Mouse (Mus musculus): ENCODE results near the gene Fpr1. TPM values are rescaled to one million over a fixed set of nuclear protein-coding genes. Genes with fewer than 3 reads are reported as not detected.

Fpr1 gene
- polyA plus RNA-seq, 1 experiment from 2014 or later = 0.30 TPM

DNA sequence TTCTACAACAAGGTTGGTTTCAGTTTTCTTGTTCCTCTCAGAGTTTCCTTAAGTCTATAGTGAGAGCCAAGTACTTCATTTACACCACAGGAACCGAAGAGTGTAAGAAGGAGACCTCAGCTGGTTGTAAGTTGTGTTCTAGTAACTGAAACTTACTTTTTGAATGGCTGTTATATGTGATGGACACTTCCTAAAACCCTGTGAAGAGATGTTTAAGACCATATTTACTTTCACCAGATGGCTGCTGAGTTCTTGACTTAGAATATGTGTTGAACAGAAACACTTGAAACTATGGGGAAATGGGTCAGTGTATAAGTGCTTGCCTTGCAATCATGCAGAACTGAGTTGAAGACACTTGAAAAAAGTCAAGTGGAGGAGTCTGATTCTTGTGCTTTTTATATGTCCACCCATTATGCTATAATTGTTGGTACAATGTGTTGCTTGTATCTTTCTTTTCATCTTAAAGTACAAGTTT is 4.1 kb upstream of the Fpr1 start, which contains the start of the genes Fpr2 and Fpr3:
Gene Fpr2 (plus strand): TSS at position 51 of the 475 bp plus-strand sequence.
Gene Fpr3 (plus strand): TSS at position 79 of the 475 bp plus-strand sequence.
- WGBS = 50% methylated on average over 1 of the region's 1 CpGs
- H3K4me2 ChIP-seq (ENCODE audit: low read length) = no peak within 1 kb of the TSS
- H3K36me3 ChIP-seq (ENCODE audit: control insufficient read depth, insufficient read depth, low read length) = no peaks in the 10 kb centered on the region
- H3K27me3 ChIP-seq (replicated peaks; ENCODE audit: control insufficient read depth, insufficient read depth, low read length) = no peaks in the 10 kb centered on the region
- ATAC-seq = no peak
- no peaks in the 10 kb centered on the region for H3K9me3 ChIP-seq (ENCODE audit: control insufficient read depth, low read length)
- no peak within 1 kb of the TSS for H3K4me3 ChIP-seq (ENCODE audit: low read length)
- H3K9ac ChIP-seq (ENCODE audit: low read depth, low read length) = no peak within 1 kb of the TSS
- no peaks in the 10 kb centered on the region for H3K4me1 ChIP-seq (ENCODE audit: control insufficient read depth, insufficient read depth, low read depth, low read length)
- no peak within 1 kb of the TSS for H3K27ac ChIP-seq (ENCODE audit: low read depth, low read length)

DNA sequence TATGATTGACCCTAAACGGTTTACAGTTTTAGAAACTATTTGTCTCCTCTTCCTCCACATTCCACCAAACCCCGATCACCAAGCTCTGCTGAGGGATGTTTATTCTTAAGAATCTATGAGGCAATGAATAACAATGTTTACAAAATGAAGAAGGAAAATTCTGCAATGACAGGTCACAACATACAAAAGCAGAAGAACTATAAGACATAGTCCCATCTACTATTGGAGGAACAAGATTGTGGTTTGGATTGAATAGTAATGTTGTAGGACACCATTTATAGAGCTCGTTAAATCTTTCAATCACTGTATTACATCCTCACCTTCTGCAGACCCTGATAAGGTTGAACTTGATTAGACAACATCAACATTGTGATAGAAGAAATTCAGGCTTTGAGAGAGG is 1.1 kb downstream of the Fpr1 start:
- H3K27me3 ChIP-seq (replicated peaks; ENCODE audit: control insufficient read depth, insufficient read depth, low read length) = no peaks in the 10 kb centered on the region
- H3K27ac ChIP-seq (ENCODE audit: low read depth, low read length) = no peak overlapping the region
- no peak overlapping the region for H3K4me2 ChIP-seq (ENCODE audit: low read length)
- H3K4me3 ChIP-seq (ENCODE audit: low read length) = no peak overlapping the region
- no peak overlapping the region for H3K9ac ChIP-seq (ENCODE audit: low read depth, low read length)
- no peaks in the 10 kb centered on the region for H3K9me3 ChIP-seq (ENCODE audit: control insufficient read depth, low read length)
- no peaks in the 10 kb centered on the region for H3K4me1 ChIP-seq (ENCODE audit: control insufficient read depth, insufficient read depth, low read depth, low read length)
- ATAC-seq = no peak
- 88% methylated on average over 3 of the region's 3 CpGs for WGBS
- no peaks in the 10 kb centered on the region for H3K36me3 ChIP-seq (ENCODE audit: control insufficient read depth, insufficient read depth, low read length)

DNA sequence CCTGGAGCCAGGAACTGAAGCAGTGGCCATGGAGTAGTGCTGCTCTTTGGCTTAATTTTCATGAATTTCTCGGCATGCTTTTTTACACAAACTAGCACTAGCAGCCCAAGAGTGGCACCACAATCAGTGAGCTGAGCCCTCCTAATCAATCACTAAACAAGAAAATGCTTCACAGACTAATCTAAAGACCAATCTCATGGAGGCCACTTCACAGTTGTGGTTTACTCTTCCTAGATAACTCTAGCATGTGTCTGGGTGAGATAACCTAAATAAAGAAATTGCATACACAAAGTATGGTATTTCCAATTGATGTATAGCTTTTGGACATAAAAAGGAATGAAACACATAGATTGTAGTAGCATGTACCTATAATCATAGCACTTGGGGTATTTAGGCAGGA is 4.4 kb downstream of the Fpr1 start:
- WGBS = 94% methylated on average over 1 of the region's 1 CpGs
- no peaks in the 10 kb centered on the region for H3K4me1 ChIP-seq (ENCODE audit: control insufficient read depth, insufficient read depth, low read depth, low read length)
- no peaks in the 10 kb centered on the region for H3K27me3 ChIP-seq (replicated peaks; ENCODE audit: control insufficient read depth, insufficient read depth, low read length)

DNA sequence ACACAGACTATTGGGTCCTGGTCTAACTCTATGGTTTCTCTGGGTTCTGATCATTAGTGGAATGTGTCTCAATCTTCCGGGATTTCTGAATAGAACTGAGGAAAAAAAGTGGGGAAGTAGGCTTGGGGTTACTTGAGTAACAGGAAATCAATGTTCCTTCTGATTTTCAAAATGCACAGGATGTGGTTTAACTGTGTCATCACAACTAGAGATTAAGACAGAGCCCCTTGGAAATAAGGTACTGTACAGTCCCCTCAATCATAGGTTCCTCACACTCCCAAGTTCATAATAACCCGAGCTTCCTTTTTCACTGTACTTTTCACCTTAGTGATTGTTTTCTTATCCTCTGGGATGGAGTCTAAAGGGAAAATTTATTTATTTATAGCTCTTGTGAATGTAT is 12.0 kb downstream of the Fpr1 start:
- no peak overlapping the region for H3K9ac ChIP-seq (ENCODE audit: low read depth, low read length)
- H3K4me2 ChIP-seq (ENCODE audit: low read length) = no peak overlapping the region
- no peaks in the 10 kb centered on the region for H3K36me3 ChIP-seq (ENCODE audit: control insufficient read depth, insufficient read depth, low read length)
- WGBS = 81% methylated on average over 2 of the region's 2 CpGs
- H3K4me3 ChIP-seq (ENCODE audit: low read length) = no peak overlapping the region
- no peaks in the 10 kb centered on the region for H3K4me1 ChIP-seq (ENCODE audit: control insufficient read depth, insufficient read depth, low read depth, low read length)
- no peaks in the 10 kb centered on the region for H3K27me3 ChIP-seq (replicated peaks; ENCODE audit: control insufficient read depth, insufficient read depth, low read length)
- H3K27ac ChIP-seq (ENCODE audit: low read depth, low read length) = no peak overlapping the region
- no peaks in the 10 kb centered on the region for H3K9me3 ChIP-seq (ENCODE audit: control insufficient read depth, low read length)
- no peak for ATAC-seq

More for the DNA sequence above, 4.4 kb downstream of the Fpr1 start:
- Histone ChIP-seq H3K27ac (ENCODE audit: low read depth, low read length) (no peak overlapping the region), H3K36me3 (ENCODE audit: control insufficient read depth, insufficient read depth, low read length) (no peaks in the 10 kb centered on the region), H3K9me3 (ENCODE audit: control insufficient read depth, low read length) (no peaks in the 10 kb centered on the region), H3K9ac (ENCODE audit: low read depth, low read length) (no peak overlapping the region), H3K4me2 (ENCODE audit: low read length) (no peak overlapping the region), H3K4me3 (ENCODE audit: low read length) (no peak overlapping the region)
- no peak for ATAC-seq

DNA sequence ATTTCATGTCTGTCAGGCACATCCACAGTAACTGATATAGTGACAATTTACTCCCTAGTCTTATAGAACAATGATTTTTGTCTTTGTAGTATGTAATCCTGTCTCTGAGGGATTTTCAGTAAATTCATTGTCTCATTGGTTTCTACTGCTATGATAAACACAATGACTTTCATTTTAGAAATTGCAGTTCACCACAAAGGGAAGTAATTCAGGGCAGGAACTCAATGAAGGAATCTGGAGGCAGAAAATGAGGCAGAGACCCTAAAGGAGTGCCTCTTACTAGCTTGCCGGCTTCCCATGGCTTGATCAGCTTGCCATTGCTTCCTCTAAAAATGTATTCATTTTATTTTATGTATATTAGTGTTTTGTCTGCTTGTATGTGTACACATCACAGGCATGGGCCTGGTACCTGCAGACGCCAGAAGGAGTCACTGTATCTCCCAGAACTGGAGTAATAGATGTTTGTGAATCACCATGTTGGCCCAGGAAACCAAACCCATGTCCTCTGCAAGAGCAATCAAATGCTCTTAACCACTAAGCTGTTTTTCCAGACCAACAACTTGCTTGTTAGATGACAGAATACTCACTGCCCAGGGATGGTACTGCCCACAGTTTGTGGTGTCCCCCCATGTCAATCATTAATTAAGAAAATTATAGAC is 12.7 kb downstream of the Fpr1 start:
- no peak for ATAC-seq
- no peak overlapping the region for H3K9ac ChIP-seq (ENCODE audit: low read depth, low read length)
- WGBS = 84% methylated on average over 2 of the region's 2 CpGs
- no peaks in the 10 kb centered on the region for H3K27me3 ChIP-seq (replicated peaks; ENCODE audit: control insufficient read depth, insufficient read depth, low read length)
- no peaks in the 10 kb centered on the region for H3K9me3 ChIP-seq (ENCODE audit: control insufficient read depth, low read length)
- H3K27ac ChIP-seq (ENCODE audit: low read depth, low read length) = no peak overlapping the region
- H3K4me1 ChIP-seq (ENCODE audit: control insufficient read depth, insufficient read depth, low read depth, low read length) = no peaks in the 10 kb centered on the region
- H3K36me3 ChIP-seq (ENCODE audit: control insufficient read depth, insufficient read depth, low read length) = no peaks in the 10 kb centered on the region
- H3K4me2 ChIP-seq (ENCODE audit: low read length) = no peak overlapping the region
- no peak overlapping the region for H3K4me3 ChIP-seq (ENCODE audit: low read length)

DNA sequence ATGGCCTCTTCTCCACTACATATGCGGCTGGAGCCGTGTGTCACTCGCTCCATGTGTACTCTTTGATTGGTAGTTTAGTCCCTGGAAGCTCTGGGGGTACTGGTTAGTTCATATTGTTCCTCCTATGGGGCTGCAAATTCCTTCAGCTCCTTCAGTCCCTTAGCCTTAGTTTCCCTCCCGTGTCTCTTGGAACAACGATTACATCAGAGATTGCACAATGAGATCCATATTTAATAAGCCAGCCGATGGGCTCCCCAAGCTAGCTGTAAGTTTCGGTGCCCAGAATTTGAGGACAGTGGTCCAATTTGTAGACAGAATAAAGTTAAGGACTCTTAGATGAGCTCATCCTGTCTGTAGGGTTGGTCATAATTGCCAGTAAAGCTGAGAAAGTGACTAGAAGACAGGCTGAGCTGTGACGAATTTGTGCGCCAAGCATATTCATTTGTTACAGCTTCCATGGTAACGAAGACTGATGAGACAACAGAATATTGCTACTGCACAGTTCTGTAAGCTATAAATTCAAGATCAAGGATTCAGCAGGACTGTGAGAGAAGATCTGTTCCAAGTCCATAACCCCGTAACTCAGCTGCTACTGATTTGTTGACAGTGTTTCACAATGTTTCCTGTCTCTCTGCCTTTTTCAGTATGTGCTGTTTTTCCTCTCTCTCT is 16.8 kb downstream of the Fpr1 start:
- no peak overlapping the region for H3K9ac ChIP-seq (ENCODE audit: low read depth, low read length)
- H3K36me3 ChIP-seq (ENCODE audit: control insufficient read depth, insufficient read depth, low read length) = peaks cover 5% of the 10 kb centered on the region; the same call in 1 of the 2 replicates
- H3K27ac ChIP-seq (ENCODE audit: low read depth, low read length) = no peak overlapping the region
- WGBS = 87% methylated on average over 11 of the region's 11 CpGs
- no peaks in the 10 kb centered on the region for H3K4me1 ChIP-seq (ENCODE audit: control insufficient read depth, insufficient read depth, low read depth, low read length)
- H3K27me3 ChIP-seq (replicated peaks; ENCODE audit: control insufficient read depth, insufficient read depth, low read length) = no peaks in the 10 kb centered on the region
- 0 out of 2 replicates have a peak, but pooled peaks have one; percentile 34 for ATAC-seq
- no peak overlapping the region for H3K4me2 ChIP-seq (ENCODE audit: low read length)
- H3K4me3 ChIP-seq (ENCODE audit: low read length) = no peak overlapping the region
- H3K9me3 ChIP-seq (ENCODE audit: control insufficient read depth, low read length) = no peaks in the 10 kb centered on the region

DNA sequence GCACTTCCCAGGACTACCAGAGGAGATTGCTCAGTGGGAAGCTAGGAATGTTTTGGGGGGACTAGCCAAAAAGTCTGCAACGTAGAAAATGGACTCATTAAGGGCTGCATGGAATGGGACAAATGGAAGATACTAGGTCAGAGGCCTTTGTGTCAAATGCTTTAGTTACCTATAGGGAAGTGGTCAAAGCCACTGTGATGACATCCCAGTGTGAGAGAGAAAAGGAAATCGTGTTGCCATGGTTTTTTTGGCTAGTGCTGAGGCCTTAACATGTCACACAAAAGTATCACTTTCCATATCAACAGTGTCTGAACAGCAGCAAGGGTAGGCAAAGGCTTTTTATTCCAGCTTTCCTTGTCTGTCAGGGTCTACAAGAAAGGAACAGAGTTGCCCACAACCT is 18.6 kb downstream of the Fpr1 start:
- no peak overlapping the region for H3K4me3 ChIP-seq (ENCODE audit: low read length)
- H3K4me2 ChIP-seq (ENCODE audit: low read length) = no peak overlapping the region
- no peaks in the 10 kb centered on the region for H3K9me3 ChIP-seq (ENCODE audit: control insufficient read depth, low read length)
- H3K36me3 ChIP-seq (ENCODE audit: control insufficient read depth, insufficient read depth, low read length) = peaks cover 5% of the 10 kb centered on the region; the same call in 1 of the 2 replicates
- H3K27ac ChIP-seq (ENCODE audit: low read depth, low read length) = no peak overlapping the region
- WGBS = 63% methylated on average over 2 of the region's 2 CpGs
- H3K4me1 ChIP-seq (ENCODE audit: control insufficient read depth, insufficient read depth, low read depth, low read length) = no peaks in the 10 kb centered on the region
- H3K9ac ChIP-seq (ENCODE audit: low read depth, low read length) = no peak overlapping the region
- no peaks in the 10 kb centered on the region for H3K27me3 ChIP-seq (replicated peaks; ENCODE audit: control insufficient read depth, insufficient read depth, low read length)
- no peak for ATAC-seq

DNA sequence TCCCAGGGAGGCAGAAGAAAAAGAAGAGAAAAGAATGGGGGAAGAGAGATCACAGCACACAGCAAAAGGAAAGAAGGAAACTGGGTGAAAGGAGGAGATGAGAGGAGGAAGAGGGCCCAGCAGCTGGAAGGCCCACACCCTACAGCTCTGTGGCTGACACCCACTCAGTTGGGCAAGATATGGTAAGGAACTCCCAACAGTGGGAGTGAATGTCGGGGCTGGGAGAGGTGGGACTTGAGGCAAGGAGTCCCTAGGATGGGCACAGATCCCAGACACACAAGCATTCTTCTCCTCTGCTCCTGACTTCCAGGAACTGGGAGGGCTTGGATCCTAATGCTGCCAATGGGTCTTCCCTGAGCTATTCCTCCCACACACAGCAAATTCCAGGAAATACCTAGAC is 21.4 kb downstream of the Fpr1 start:
- Histone ChIP-seq H3K36me3 (ENCODE audit: control insufficient read depth, insufficient read depth, low read length) (peaks cover 5% of the 10 kb centered on the region; the same call in 1 of the 2 replicates), H3K27ac (ENCODE audit: low read depth, low read length) (no peak overlapping the region), H3K4me1 (ENCODE audit: control insufficient read depth, insufficient read depth, low read depth, low read length) (no peaks in the 10 kb centered on the region), H3K27me3 (replicated peaks; ENCODE audit: control insufficient read depth, insufficient read depth, low read length) (no peaks in the 10 kb centered on the region), H3K9me3 (ENCODE audit: control insufficient read depth, low read length) (no peaks in the 10 kb centered on the region), H3K9ac (ENCODE audit: low read depth, low read length) (no peak overlapping the region), H3K4me2 (ENCODE audit: low read length) (no peak overlapping the region), H3K4me3 (ENCODE audit: low read length) (no peak overlapping the region)
- no peak for ATAC-seq
- 81% methylated on average over 1 of the region's 1 CpGs for WGBS

DNA sequence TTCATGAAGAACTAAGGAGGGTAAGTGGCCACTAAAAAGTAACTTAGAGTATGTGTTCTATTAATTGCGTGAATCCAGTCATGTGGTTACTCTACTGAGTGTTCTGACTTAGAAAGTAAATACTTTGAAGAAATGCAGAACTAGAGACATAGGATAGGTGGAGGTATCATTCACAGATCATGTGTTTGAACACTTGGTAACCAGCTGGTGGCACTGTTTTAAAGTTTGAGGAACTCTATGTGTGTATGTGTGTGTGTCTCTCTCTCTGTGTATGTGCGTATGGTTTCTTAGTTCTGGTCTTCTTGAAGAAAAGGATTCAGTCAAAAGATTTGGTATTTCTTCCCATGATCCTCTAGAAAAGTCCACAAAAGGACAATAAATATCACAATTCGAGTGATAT is 23.6 kb downstream of the Fpr1 start:
- Histone ChIP-seq H3K4me2 (ENCODE audit: low read length) (no peak overlapping the region), H3K4me3 (ENCODE audit: low read length) (no peak overlapping the region), H3K4me1 (ENCODE audit: control insufficient read depth, insufficient read depth, low read depth, low read length) (no peaks in the 10 kb centered on the region), H3K9ac (ENCODE audit: low read depth, low read length) (no peak overlapping the region), H3K27ac (ENCODE audit: low read depth, low read length) (no peak overlapping the region), H3K27me3 (replicated peaks; ENCODE audit: control insufficient read depth, insufficient read depth, low read length) (no peaks in the 10 kb centered on the region), H3K36me3 (ENCODE audit: control insufficient read depth, insufficient read depth, low read length) (peaks cover 5% of the 10 kb centered on the region; the same call in 1 of the 2 replicates), H3K9me3 (ENCODE audit: control insufficient read depth, low read length) (no peaks in the 10 kb centered on the region)
- 88% methylated on average over 3 of the region's 3 CpGs for WGBS
- no peak for ATAC-seq
